Mouse (Mus musculus) thymus, adult 2 months (tissue): ENCODE results near the gene Lama5.

Source experiments
- CTCF ChIP-seq: fragments of 200-500 bp; IDR thresholded peaks from 2 replicates; pipeline ENCODE4 v1.5.1; 2012; ENCODE audit warnings: mild to moderate bottlenecking, control low read depth, low read length, moderate library complexity, borderline replicate concordance; ENCODE audit not compliant: control insufficient read depth, poor library complexity, insufficient read depth; ENCODE audit errors: extremely low read depth
- POLR2A ChIP-seq: fragments of 200-500 bp; IDR thresholded peaks from 2 replicates; pipeline ENCODE4 v1.6.1; 2012; ENCODE audit warnings: mild to moderate bottlenecking, low read length, control low read depth, moderate library complexity; ENCODE audit not compliant: control insufficient read depth, poor library complexity, insufficient read depth; ENCODE audit errors: extremely low read depth

DNA sequence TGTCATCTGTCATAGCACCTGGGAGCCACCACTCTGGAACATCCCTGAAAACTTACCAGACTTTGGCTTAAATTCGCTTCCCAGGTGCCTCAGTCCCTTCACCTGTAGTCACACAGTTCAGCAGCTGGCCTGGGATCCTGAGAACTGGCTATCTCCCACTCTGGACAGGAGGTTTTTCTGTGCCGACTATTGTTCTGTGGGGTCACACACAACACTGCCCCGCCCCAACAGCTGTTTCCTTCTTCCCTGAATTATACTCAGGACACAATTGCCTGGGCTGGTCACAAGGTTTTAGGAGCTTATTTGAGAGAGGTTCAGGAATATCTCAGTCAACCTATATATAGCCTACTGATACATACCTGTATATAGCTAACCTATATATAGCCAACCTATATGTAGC, 36.8 kb upstream of the Lama5 start:
- TF ChIP-seq CTCF (no peak), POLR2A (no peak)
